18 mouse cellular contexts compared by ENCODE assay signal in genomic region chr15:98162561-98162960, GRCm38 (mm10). TPM values are rescaled to one million over a fixed set of nuclear protein-coding genes. Genes with fewer than 3 reads are reported as not detected.
"Had no signal": no experiment of that assay in that cellular context is flagged by ENCODE, and none has a peak within 500 bp of the region (broad histone marks: within the 10 kb centered on the region; RNA-seq: fewer than 3 reads in every experiment).

No protein-coding gene starts in this region.

- H3K4me3 ChIP-seq: limb, embryonic 15.5 days; liver, embryonic 12.5 days; midbrain, embryonic 13.5 days had no signal

- H3K27ac ChIP-seq: limb, embryonic 15.5 days; liver, embryonic 12.5 days; midbrain, embryonic 13.5 days had no signal

- ATAC-seq: liver, embryonic 12.5 days; midbrain, embryonic 13.5 days had no signal

- H3K36me3 ChIP-seq: limb, embryonic 15.5 days; liver, embryonic 12.5 days; midbrain, embryonic 13.5 days had no signal

- H3K9ac ChIP-seq: limb, embryonic 15.5 days; liver, embryonic 12.5 days; lung, embryonic 14.5 days; midbrain, embryonic 13.5 days had no signal

- H3K9me3 ChIP-seq: limb, embryonic 15.5 days; liver, embryonic 12.5 days; midbrain, embryonic 13.5 days had no signal

- DNase-seq: kidney, postnatal 10 days; layer of hippocampus, adult 9-11 months; layer of hippocampus, postnatal 36 days; lung, embryonic 14.5 days; lung, postnatal 10 days; right cerebral cortex, postnatal 25 days; thymus, postnatal 36 days had no signal

- H3K4me2 ChIP-seq: limb, embryonic 15.5 days; liver, embryonic 12.5 days; lung, embryonic 14.5 days; midbrain, embryonic 13.5 days had no signal

RNA-seq across cellular contexts. Expression of gene Ccdc184, which starts 4.4 kb away (rescaled TPM):
- polyA plus RNA-seq: liver, embryonic 12.5 days; lung, embryonic 14.5 days had no signal

RNA-seq across cellular contexts. Expression of gene Olfr288, which starts 32.8 kb away (rescaled TPM):
- total RNA-seq: left cerebral cortex, postnatal 25 days; midbrain, postnatal 0 days had no signal
- polyA plus RNA-seq: limb, embryonic 11.5 days; limb, embryonic 15.5 days; liver, embryonic 12.5 days; liver, embryonic 16.5 days; lung, embryonic 14.5 days; midbrain, embryonic 13.5 days; midbrain, postnatal 0 days; neural tube, embryonic 14.5 days; small intestine, adult 2 months; stomach, embryonic 16.5 days; thymus, postnatal 0 days had no signal

RNA-seq across cellular contexts. Expression of gene Gm44579, which starts 58.2 kb away (rescaled TPM):
- total RNA-seq: layer of hippocampus, postnatal 36 days; left cerebral cortex, postnatal 25 days; midbrain, postnatal 0 days had no signal
- polyA plus RNA-seq: limb, embryonic 11.5 days; limb, embryonic 15.5 days; liver, embryonic 12.5 days; liver, embryonic 16.5 days; lung, embryonic 14.5 days; midbrain, embryonic 13.5 days; neural tube, embryonic 14.5 days; small intestine, adult 2 months; stomach, embryonic 16.5 days; thymus, postnatal 0 days had no signal

RNA-seq across cellular contexts. Expression of gene Olfr287, which starts 58.3 kb away (rescaled TPM):
- polyA plus RNA-seq: limb, embryonic 11.5 days; limb, embryonic 15.5 days; liver, embryonic 12.5 days; liver, embryonic 16.5 days; lung, embryonic 14.5 days; midbrain, embryonic 13.5 days; stomach, embryonic 16.5 days; thymus, postnatal 0 days had no signal
